Comparison of ENCODE assay signal across 14 mouse cellular contexts in the genomic region with DNA sequence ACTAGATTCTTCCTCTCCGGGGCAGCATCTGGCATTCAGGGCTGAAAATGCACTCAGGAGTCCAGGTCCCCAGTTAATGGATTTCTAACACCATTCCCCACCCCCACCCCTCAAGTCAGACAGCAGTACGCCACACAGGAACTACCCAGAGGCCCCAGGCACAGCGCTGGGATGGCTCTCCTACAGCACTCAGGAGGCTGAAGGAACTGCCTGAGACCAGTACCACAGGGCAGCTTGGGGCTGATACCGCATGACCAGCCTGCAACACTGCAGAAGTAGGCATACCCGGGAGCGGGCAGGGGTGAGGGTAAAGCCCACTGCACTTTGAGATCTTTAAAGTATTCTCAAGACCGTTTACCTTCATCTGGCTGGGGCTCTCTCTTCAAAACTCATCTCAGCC. TPM values are rescaled to one million over a fixed set of nuclear protein-coding genes. Genes with fewer than 3 reads are reported as not detected.
DNase-seq lines count a peak whose midpoint lies in the region; ATAC-seq lines count a peak whose summit lies in the region.
"Had no signal": no experiment of that assay in that cellular context is flagged by ENCODE, and none has a peak within 500 bp of the region (broad histone marks: within the 10 kb centered on the region; RNA-seq: fewer than 3 reads in every experiment).

No protein-coding gene starts in this region.

- ATAC-seq in kidney, embryonic 15.5 days (replicated peaks; ENCODE audit: low FRiP score), result no peak
- 0 out of 2 replicates have a peak, but pooled peaks have one; percentile 29 for ATAC-seq in embryonic facial prominence, embryonic 11.5 days (replicated peaks; ENCODE audit: insufficient number of reproducible peaks, low FRiP score, low TSS enrichment, low read depth)
- ATAC-seq in megakaryocyte, adult 5-6 weeks (ENCODE audit: poor library complexity, severe bottlenecking), result peak; percentile 20
- ATAC-seq: intestine, postnatal 0 days; midbrain, embryonic 13.5 days had no signal

- 64% methylated on average over 7 of the region's 7 CpGs for WGBS in kidney, embryonic 15.5 days
- WGBS in embryonic facial prominence, embryonic 11.5 days, result 71% methylated on average over 7 of the region's 7 CpGs

- 0 out of 2 replicates have a peak overlapping the region, but pooled peaks have one; percentile 11 for H3K27ac ChIP-seq in kidney, embryonic 15.5 days
- no peak overlapping the region for H3K27ac ChIP-seq in embryonic facial prominence, embryonic 11.5 days (replicated peaks; ENCODE audit: low read depth, low read length)
- H3K27ac ChIP-seq: left cerebral cortex, adult 2 months; midbrain, embryonic 13.5 days had no signal

- intact Hi-C loops in left cerebral cortex, postnatal 14 days (cut with DNase I), result no loop called here

- H3K9me3 ChIP-seq in kidney, embryonic 15.5 days (replicated peaks), result no peaks in the 10 kb centered on the region
- H3K9me3 ChIP-seq in embryonic facial prominence, embryonic 11.5 days (replicated peaks; ENCODE audit: control insufficient read depth, low read length), result no peaks in the 10 kb centered on the region
- H3K9me3 ChIP-seq: midbrain, embryonic 13.5 days had no signal

- no peak overlapping the region for H3K9ac ChIP-seq in kidney, embryonic 15.5 days
- H3K9ac ChIP-seq in embryonic facial prominence, embryonic 11.5 days (replicated peaks; ENCODE audit: low read length), result no peak overlapping the region
- H3K9ac ChIP-seq: midbrain, embryonic 13.5 days had no signal

- peaks cover 50% of the 10 kb centered on the region for H3K4me1 ChIP-seq in kidney, embryonic 15.5 days
- H3K4me1 ChIP-seq in embryonic facial prominence, embryonic 11.5 days (ENCODE audit: control insufficient read depth, insufficient read depth, low read length), result no peaks in the 10 kb centered on the region; the same call in 1 of the 2 replicates

- no peak overlapping the region for H3K4me3 ChIP-seq in kidney, embryonic 15.5 days (replicated peaks)
- no peak overlapping the region for H3K4me3 ChIP-seq in embryonic facial prominence, embryonic 11.5 days (ENCODE audit: low read depth, low read length)
- H3K4me3 ChIP-seq: left cerebral cortex, adult 2 months; midbrain, embryonic 13.5 days had no signal

- no peak for DNase-seq in kidney, adult 18-20 months
- no peak for DNase-seq in embryonic facial prominence, embryonic 11.5 days (ENCODE audit: low spot score)
- peak; percentile 45 for DNase-seq in kidney, postnatal 14 days
- no peak for DNase-seq in cerebellum, adult 11 months
- DNase-seq in left cerebral cortex, postnatal 14 days (ENCODE audit: low spot score in 2 of 2), result no peak
- DNase-seq in embryo, embryonic 11 days, result no peak
- DNase-seq: thymus, postnatal 14 days had no signal

- H3K27me3 ChIP-seq in kidney, embryonic 15.5 days, result no peaks in the 10 kb centered on the region
- H3K27me3 ChIP-seq in embryonic facial prominence, embryonic 11.5 days (ENCODE audit: control insufficient read depth, insufficient read depth, low read length), result no peaks in the 10 kb centered on the region
- H3K27me3 ChIP-seq: midbrain, embryonic 13.5 days had no signal

- no peaks in the 10 kb centered on the region for H3K36me3 ChIP-seq in kidney, embryonic 15.5 days
- H3K36me3 ChIP-seq in embryonic facial prominence, embryonic 11.5 days (replicated peaks; ENCODE audit: control insufficient read depth, insufficient read depth, low read depth, low read length), result no peaks in the 10 kb centered on the region
- H3K36me3 ChIP-seq: midbrain, embryonic 13.5 days had no signal

- no peak overlapping the region for H3K4me2 ChIP-seq in kidney, embryonic 15.5 days
- no peak overlapping the region for H3K4me2 ChIP-seq in embryonic facial prominence, embryonic 11.5 days (ENCODE audit: low read depth, low read length)
- H3K4me2 ChIP-seq: heart, embryonic 11.5 days; midbrain, embryonic 13.5 days had no signal

RNA-seq across cellular contexts. Expression of a gene that starts 0.4 kb away (rescaled TPM):
- 0.60 and 1.2 TPM in 2 replicates for polyA plus RNA-seq in kidney, embryonic 15.5 days (2015; fragmentation: Nextera tagmentation; extraction: Ambion mirVana)
- 0.18 and 0.27 TPM in 2 replicates for polyA plus RNA-seq in embryonic facial prominence, embryonic 11.5 days (2014; fragmentation: Nextera tagmentation; extraction: Ambion mirVana)
- 18.3 and 19.9 TPM in 2 replicates for total RNA-seq in megakaryocyte, adult 5-6 weeks (2015)
- 16.6 and 19.7 TPM in 2 replicates for total RNA-seq in megakaryocyte, adult 5-6 weeks (2017)
- under 1 TPM in 1 of 2 experiments, not detected in 1; 0.23 TPM for total RNA-seq in left cerebral cortex, postnatal 14 days (2021)

RNA-seq across cellular contexts. Expression of a gene that starts 17.5 kb away (rescaled TPM):
- polyA plus RNA-seq in kidney, embryonic 15.5 days (2015; fragmentation: Nextera tagmentation; extraction: Ambion mirVana), result 5.1 and 5.7 TPM in 2 replicates
- 0.42 and 0.82 TPM in 2 replicates for polyA plus RNA-seq in embryonic facial prominence, embryonic 11.5 days (2014; fragmentation: Nextera tagmentation; extraction: Ambion mirVana)
- total RNA-seq in megakaryocyte, adult 5-6 weeks (2015), result 0.07 TPM in 1 of 2 replicates, not detected in the other
- 0.22 TPM in 1 of 2 replicates, not detected in the other for total RNA-seq in megakaryocyte, adult 5-6 weeks (2017)
- 1 to 10 TPM; 4.4 to 4.7 TPM for total RNA-seq in left cerebral cortex, postnatal 14 days (2021)

RNA-seq across cellular contexts. Expression of a gene that starts 28.0 kb away (rescaled TPM):
- 4.1 and 5.4 TPM in 2 replicates for polyA plus RNA-seq in kidney, embryonic 15.5 days (2015; fragmentation: Nextera tagmentation; extraction: Ambion mirVana)
- polyA plus RNA-seq in embryonic facial prominence, embryonic 11.5 days (2014; fragmentation: Nextera tagmentation; extraction: Ambion mirVana), result 1.6 and 1.7 TPM in 2 replicates
- 9.8 and 13.1 TPM in 2 replicates for total RNA-seq in megakaryocyte, adult 5-6 weeks (2015)
- 9.6 and 14.8 TPM in 2 replicates for total RNA-seq in megakaryocyte, adult 5-6 weeks (2017)
- total RNA-seq in left cerebral cortex, postnatal 14 days (2021), result 10 to 100 TPM; 11.0 to 11.3 TPM

RNA-seq across cellular contexts. Expression of a gene that starts 53.1 kb away (rescaled TPM):
- 0.16 and 0.60 TPM in 2 replicates for polyA plus RNA-seq in kidney, embryonic 15.5 days (2015; fragmentation: Nextera tagmentation; extraction: Ambion mirVana)
- 0.41 and 0.46 TPM in 2 replicates for polyA plus RNA-seq in embryonic facial prominence, embryonic 11.5 days (2014; fragmentation: Nextera tagmentation; extraction: Ambion mirVana)
- not detected in 2 replicates for total RNA-seq in megakaryocyte, adult 5-6 weeks (2015)
- not detected in 2 replicates for total RNA-seq in megakaryocyte, adult 5-6 weeks (2017)
- not detected for total RNA-seq in left cerebral cortex, postnatal 14 days (2021)
- total RNA-seq: left cerebral cortex, adult 2 months had no signal
- polyA plus RNA-seq: heart, embryonic 11.5 days; midbrain, embryonic 13.5 days; neural tube, embryonic 14.5 days had no signal

RNA-seq across cellular contexts. Expression of a gene that starts 54.3 kb away (rescaled TPM):
- polyA plus RNA-seq in kidney, embryonic 15.5 days (2015; fragmentation: Nextera tagmentation; extraction: Ambion mirVana), result 96.2 and 102 TPM in 2 replicates
- polyA plus RNA-seq in embryonic facial prominence, embryonic 11.5 days (2014; fragmentation: Nextera tagmentation; extraction: Ambion mirVana), result 116 and 123 TPM in 2 replicates
- total RNA-seq in megakaryocyte, adult 5-6 weeks (2015), result 35.6 and 42.6 TPM in 2 replicates
- total RNA-seq in megakaryocyte, adult 5-6 weeks (2017), result 20.0 and 24.6 TPM in 2 replicates
- 10 to 100 TPM; 79.8 to 82.2 TPM for total RNA-seq in left cerebral cortex, postnatal 14 days (2021)

Comparison
In these comparisons a context has a peak if more than half of its experiments do, and no peak if none do; other contexts are left out.
1. RNA of a gene that starts 0.4 kb away (total RNA-seq): 16.6 to 19.9 TPM in megakaryocyte, adult 5-6 weeks; 0.23 TPM in left cerebral cortex, postnatal 14 days; every median in the first group is over 10 times any median in the second.
2. RNA of a gene that starts 17.5 kb away (total RNA-seq): 4.4 to 4.7 TPM in left cerebral cortex, postnatal 14 days; 0.07 to 0.22 TPM in megakaryocyte, adult 5-6 weeks; every median in the first group is over 4 times any median in the second.